Mouse (Mus musculus) CH12.LX (cell line): ENCODE data around the gene Gga1.

Experiments
- BHLHE40 ChIP-seq: IDR thresholded peaks from 2 replicates; pipeline ENCODE4 v1.6.1; 2011; ENCODE audit warnings: mild to moderate bottlenecking, low read depth, low read length, improper control_type of control experiment
- CHD2 ChIP-seq: IDR thresholded peaks from 2 replicates; pipeline ENCODE4 v1.6.1; 2011; ENCODE audit warnings: low read length, improper control_type of control experiment
- CTCF ChIP-seq, 2 experiments: IDR thresholded peaks in 1 of 2; conservative IDR thresholded peaks in 1 of 2; 2 replicates each; pipeline ENCODE4 v1.5.1; 2011 to 2012; ENCODE audit warnings: low read depth in 2 of 2, low read length in 2 of 2, improper control_type of control experiment in 1 of 2, inconsistent platforms in 1 of 2, mild to moderate bottlenecking in 1 of 2, moderate library complexity in 1 of 2
- ELF1 ChIP-seq: IDR thresholded peaks from 2 replicates; pipeline ENCODE4 v1.6.1; 2014; ENCODE audit warnings: low read depth, mild to moderate bottlenecking, inconsistent platforms, low read length, improper control_type of control experiment
- EP300 ChIP-seq: IDR thresholded peaks from 2 replicates; pipeline ENCODE4 v1.6.1; 2011; ENCODE audit warnings: low read length, improper control_type of control experiment
- JUND ChIP-seq: conservative IDR thresholded peaks from 2 replicates; pipeline ENCODE4 v1.6.1; 2011; ENCODE audit warnings: low read depth, low read length, improper control_type of control experiment
- MAZ ChIP-seq: IDR thresholded peaks from 2 replicates; pipeline ENCODE4 v1.6.1; 2012; ENCODE audit warnings: low read depth, mild to moderate bottlenecking, inconsistent platforms, low read length, improper control_type of control experiment, moderate library complexity
- MEF2A ChIP-seq: IDR thresholded peaks from 2 replicates; pipeline ENCODE4 v1.6.1; 2014; ENCODE audit warnings: low read depth, mild to moderate bottlenecking, inconsistent platforms, low read length, improper control_type of control experiment, borderline replicate concordance
- NRF1 ChIP-seq: IDR thresholded peaks from 2 replicates; pipeline ENCODE4 v1.6.1; 2014; ENCODE audit warnings: low read depth, mild to moderate bottlenecking, inconsistent platforms, low read length, improper control_type of control experiment, moderate library complexity
- POLR2A ChIP-seq: IDR thresholded peaks from 2 replicates; pipeline ENCODE4 v1.6.1; 2011; ENCODE audit warnings: low read depth, mild to moderate bottlenecking, improper control_type of control experiment, low read length
- TBP ChIP-seq: conservative IDR thresholded peaks from 2 replicates; pipeline ENCODE4 v1.6.1; 2011; ENCODE audit warnings: low read depth, low read length, improper control_type of control experiment
- TCF12 ChIP-seq: IDR thresholded peaks from 2 replicates; pipeline ENCODE4 v1.6.1; 2014; ENCODE audit warnings: low read depth, mild to moderate bottlenecking, inconsistent platforms, low read length, improper control_type of control experiment
- ZNF384 ChIP-seq: IDR thresholded peaks from 2 replicates; pipeline ENCODE4 v1.6.1; 2012; ENCODE audit warnings: low read depth, low read length, improper control_type of control experiment, inconsistent platforms

- TF ChIP-seq ELF1: no peak
- TF ChIP-seq TCF12: no peak
- TF ChIP-seq POLR2A: no peak
- no peak for TF ChIP-seq NRF1
- no peak for TF ChIP-seq MEF2A
- peak; percentile 68 for TF ChIP-seq BHLHE40
- TF ChIP-seq CTCF (conservative IDR thresholded peaks at IDR 0.05 in 1 of 2, IDR thresholded peaks at IDR 0.05 in 1 of 2; ENCODE audit: low read depth in 2 of 2, low read length in 2 of 2): peak; percentile 63 to 88
- TF ChIP-seq EP300: no peak
- no peak for TF ChIP-seq JUND
- TF ChIP-seq TBP: no peak
- no peak for TF ChIP-seq CHD2
- no peak for TF ChIP-seq MAZ
- no peak for TF ChIP-seq ZNF384
Measured at GRCm38 (mm10) chr15:78851505-78852153, 25.4 kb upstream of the Gga1 start.
